7 mouse cellular contexts compared by ENCODE assay signal in genomic region chr2:167188315-167189207, GRCm38 (mm10). TPM values are rescaled to one million over a fixed set of nuclear protein-coding genes. Genes with fewer than 3 reads are reported as not detected.
DNase-seq lines count a peak whose midpoint lies in the region; ATAC-seq and TF ChIP-seq lines count a peak whose summit lies in the region.

No protein-coding gene starts in this region.

- peak; percentile 20; the same call in 1 of the 2 replicates for TF ChIP-seq CTCF in brain, embryonic 14.5 days (IDR thresholded peaks at IDR 0.05; ENCODE audit: borderline replicate concordance, extremely low read depth, insufficient read depth, insufficient read length)
- no peak for TF ChIP-seq CTCF in testis, adult 2 months (IDR thresholded peaks at IDR 0.05; ENCODE audit: control insufficient read depth, insufficient read depth, insufficient replicate concordance, low read depth, low read length)

- peak; percentile 20 for DNase-seq in T-cell, adult 2 months (ENCODE audit: low spot score)
- peak; percentile 47 for DNase-seq in brain, embryonic 14.5 days (ENCODE audit: low read depth)
- DNase-seq in gastrocnemius, adult 8-10 months (ENCODE audit: low spot score in 2 of 2), result peak; percentile 57 to 58
- peak; percentile 45 for DNase-seq in liver, embryonic 13.5 days
- peak; percentile 82 for DNase-seq in neural tube, embryonic 10.5 days (ENCODE audit: extremely low spot score, low spot score)

- H3K27me3 ChIP-seq in hindbrain, embryonic 16.5 days (replicated peaks; ENCODE audit: control insufficient read depth, insufficient read depth, low read length), result peaks cover 12% of the 10 kb centered on the region
- H3K27me3 ChIP-seq in liver, embryonic 13.5 days, result peaks cover 74% of the 10 kb centered on the region
- H3K27me3 ChIP-seq in testis, adult 2 months (ENCODE audit: control insufficient read depth, insufficient read depth, low read length), result peaks cover 3% of the 10 kb centered on the region; the same call in 1 of the 2 replicates

- no peaks in the 10 kb centered on the region for H3K9me3 ChIP-seq in hindbrain, embryonic 16.5 days (ENCODE audit: control insufficient read depth, low read length)
- no peaks in the 10 kb centered on the region for H3K9me3 ChIP-seq in liver, embryonic 13.5 days (replicated peaks)

- H3K4me1 ChIP-seq in hindbrain, embryonic 16.5 days (ENCODE audit: control insufficient read depth, insufficient read depth, low read depth, low read length), result peaks cover 27% of the 10 kb centered on the region
- H3K4me1 ChIP-seq in liver, embryonic 13.5 days (replicated peaks), result peaks cover 14% of the 10 kb centered on the region
- peaks cover 10% of the 10 kb centered on the region for H3K4me1 ChIP-seq in testis, adult 2 months (ENCODE audit: control insufficient read depth, insufficient read depth, low read length)

- no peak for ATAC-seq in hindbrain, embryonic 16.5 days
- peak; percentile 52 for ATAC-seq in liver, embryonic 13.5 days (ENCODE audit: low read depth)

- WGBS in hindbrain, embryonic 16.5 days, result 23% methylated on average over 47 of the region's 83 CpGs
- 12% methylated on average over 78 of the region's 83 CpGs for WGBS in liver, embryonic 13.5 days (ENCODE audit: insufficient replicate concordance)

- H3K36me3 ChIP-seq in hindbrain, embryonic 16.5 days (ENCODE audit: control insufficient read depth, insufficient read depth, low read length), result no peaks in the 10 kb centered on the region; the same call in 1 of the 2 replicates
- H3K36me3 ChIP-seq in liver, embryonic 13.5 days, result no peaks in the 10 kb centered on the region
- H3K36me3 ChIP-seq in testis, adult 2 months (ENCODE audit: control insufficient read depth, insufficient read depth, low read length), result no peaks in the 10 kb centered on the region

- H3K4me3 ChIP-seq in hindbrain, embryonic 16.5 days (ENCODE audit: low read length), result peak overlapping the region; percentile 65
- peak overlapping the region; percentile 54 for H3K4me3 ChIP-seq in liver, embryonic 13.5 days (replicated peaks)
- H3K4me3 ChIP-seq in testis, adult 2 months (ENCODE audit: control insufficient read depth, low read depth, low read length), result peak overlapping the region; percentile 73

- H3K4me2 ChIP-seq in hindbrain, embryonic 16.5 days (ENCODE audit: low read length), result peak overlapping the region; percentile 79
- peak overlapping the region; percentile 65 for H3K4me2 ChIP-seq in liver, embryonic 13.5 days

- no peak overlapping the region for H3K27ac ChIP-seq in hindbrain, embryonic 16.5 days (ENCODE audit: low read depth, low read length)
- no peak overlapping the region for H3K27ac ChIP-seq in liver, embryonic 13.5 days
- no peak overlapping the region for H3K27ac ChIP-seq in testis, adult 2 months (ENCODE audit: control insufficient read depth, insufficient read depth, low read depth, low read length)

- H3K9ac ChIP-seq in hindbrain, embryonic 16.5 days (ENCODE audit: low read depth, low read length), result peak overlapping the region; percentile 80
- H3K9ac ChIP-seq in liver, embryonic 13.5 days, result no peak overlapping the region

- TF ChIP-seq POLR2A in brain, embryonic 14.5 days (IDR thresholded peaks at IDR 0.05; ENCODE audit: borderline replicate concordance, extremely low read depth, insufficient read depth, insufficient read length, poor library complexity, severe bottlenecking), result no peak
- no peak for TF ChIP-seq POLR2A in testis, adult 2 months (IDR thresholded peaks at IDR 0.05; ENCODE audit: control insufficient read depth, low read depth, low read length)

RNA-seq across cellular contexts. Expression of gene Kcnb1, which starts 1.4 kb away (rescaled TPM):
- polyA plus RNA-seq in brain, embryonic 14.5 days (2012; rRNA removed), result 4.5 and 9.2 TPM in 2 replicates
- 10 to 100 TPM; 15.8 to 28.1 (median 25.7) TPM for total RNA-seq in gastrocnemius, adult 8-10 months (2022)
- 3.2 TPM in 2 replicates for polyA plus RNA-seq in hindbrain, embryonic 16.5 days (2015; fragmentation: Nextera tagmentation; extraction: Ambion mirVana)
- 0.16 and 0.25 TPM in 2 replicates for polyA plus RNA-seq in liver, embryonic 13.5 days (2015; fragmentation: Nextera tagmentation; extraction: Ambion mirVana)
- polyA plus RNA-seq in testis, adult 2 months (2012; rRNA removed), result 2.8 and 3.1 TPM in 2 replicates

RNA-seq across cellular contexts. Expression of gene Ptgis, which starts 51.8 kb away (rescaled TPM):
- 4.5 and 6.1 TPM in 2 replicates for polyA plus RNA-seq in brain, embryonic 14.5 days (2012; rRNA removed)
- total RNA-seq in gastrocnemius, adult 8-10 months (2022), result 1 to 10 TPM; 1.1 to 3.3 (median 1.9) TPM
- polyA plus RNA-seq in hindbrain, embryonic 16.5 days (2015; fragmentation: Nextera tagmentation; extraction: Ambion mirVana), result 4.2 and 5.5 TPM in 2 replicates
- 1.2 and 1.4 TPM in 2 replicates for polyA plus RNA-seq in liver, embryonic 13.5 days (2015; fragmentation: Nextera tagmentation; extraction: Ambion mirVana)
- polyA plus RNA-seq in testis, adult 2 months (2012; rRNA removed), result 7.2 and 9.1 TPM in 2 replicates

Comparison
In these comparisons a context has a peak if more than half of its experiments do, and no peak if none do; other contexts are left out.
1. DNase-seq: peak in every context shown above with its lines; median percentile 82 in neural tube, embryonic 10.5 days; 58 in gastrocnemius, adult 8-10 months; 47 in brain, embryonic 14.5 days; 45 in liver, embryonic 13.5 days; 20 in T-cell, adult 2 months.